Mouse (Mus musculus) frontal cortex, postnatal 25 days (tissue): ENCODE data around the gene Gast.
A peak's percentile ranks its signal among the peaks of the same experiment; 100 is the strongest.

Experiments
- DNase-seq, 2 experiments: peaks; one replicate each; pipeline ENCODE4 v3.0.0; 2022; ENCODE audit warnings: low spot score in 2 of 2

Gene Gast

DNA sequence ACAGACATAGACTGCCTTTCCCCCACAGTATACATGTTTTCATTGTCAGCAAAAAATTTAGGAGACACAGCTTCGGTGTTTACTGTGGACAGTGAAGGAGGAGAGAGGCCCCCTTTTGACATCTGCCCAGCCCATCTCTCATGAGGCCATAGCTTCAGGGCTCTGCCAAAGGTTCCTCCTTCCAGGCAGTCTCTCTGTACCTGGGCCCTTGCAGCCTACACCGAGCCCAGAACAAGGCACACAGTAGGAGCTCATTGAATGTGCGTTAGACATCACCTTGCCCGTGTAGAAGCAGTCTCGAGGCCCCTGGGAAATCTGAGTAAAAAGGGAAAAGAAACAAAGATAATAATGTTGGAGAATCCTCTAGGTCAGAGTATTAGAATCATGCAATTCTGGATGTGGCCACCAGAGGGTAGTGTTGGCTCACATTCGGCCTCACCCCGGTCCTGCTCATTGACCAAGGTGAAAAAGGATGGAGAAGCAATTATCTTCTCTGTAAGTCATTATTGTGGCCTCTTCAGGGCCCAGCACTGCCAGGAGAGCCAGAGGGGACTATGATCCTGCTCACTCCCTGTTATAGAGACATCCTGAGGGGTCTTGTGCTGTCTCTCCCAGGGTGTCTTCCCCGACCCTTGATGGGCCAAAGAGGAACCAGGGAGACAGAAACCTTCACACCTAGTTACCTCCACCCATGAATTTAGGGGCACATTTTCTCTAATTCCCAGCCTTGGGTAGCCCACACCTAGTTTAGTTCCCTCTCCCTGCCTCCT, 28.2 kb downstream of the Gast start:
- DNase-seq, result peak; percentile 69 to 71

DNA sequence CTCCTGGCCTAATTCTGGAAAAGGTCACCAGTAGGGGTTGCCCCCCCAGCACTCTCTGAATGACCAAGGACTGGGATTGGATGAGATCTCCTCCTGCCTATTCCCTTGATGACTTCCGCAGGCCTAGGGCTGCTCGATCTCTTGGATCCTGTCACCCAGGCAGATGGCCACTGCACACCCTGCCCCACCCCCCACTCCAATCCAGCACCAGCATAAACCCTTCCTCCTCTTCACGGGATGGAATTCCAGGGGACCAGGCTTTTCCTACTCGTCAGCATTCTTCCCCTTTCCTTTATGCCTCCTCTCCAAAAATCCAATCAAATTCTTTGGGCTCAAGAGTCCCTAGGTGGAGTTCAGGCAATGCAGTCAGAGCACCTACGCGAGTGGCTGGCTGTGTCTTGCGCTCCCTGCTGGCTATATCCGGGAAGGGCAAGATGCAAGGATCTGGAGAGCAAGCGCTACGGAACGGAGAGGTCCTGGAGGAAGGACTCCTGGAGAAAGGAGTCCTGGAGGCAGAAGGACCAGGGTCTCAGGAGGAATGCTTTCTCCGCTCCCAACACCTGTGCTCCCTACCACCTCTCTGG, 28.9 kb downstream of the Gast start:
- DNase-seq, result peak in 1 of 2 experiments; percentile 63

GRCm38 (mm10) chr11:100369145-100369544, 34.9 kb downstream of the Gast start:
- DNase-seq, result no peak

- no peak for DNase-seq
Observed at GRCm38 (mm10) chr11:100369822-100370221, 35.6 kb downstream of the Gast start.

- no peak for DNase-seq
Observed at GRCm38 (mm10) chr11:100371981-100372558, 37.9 kb downstream of the Gast start.

DNA sequence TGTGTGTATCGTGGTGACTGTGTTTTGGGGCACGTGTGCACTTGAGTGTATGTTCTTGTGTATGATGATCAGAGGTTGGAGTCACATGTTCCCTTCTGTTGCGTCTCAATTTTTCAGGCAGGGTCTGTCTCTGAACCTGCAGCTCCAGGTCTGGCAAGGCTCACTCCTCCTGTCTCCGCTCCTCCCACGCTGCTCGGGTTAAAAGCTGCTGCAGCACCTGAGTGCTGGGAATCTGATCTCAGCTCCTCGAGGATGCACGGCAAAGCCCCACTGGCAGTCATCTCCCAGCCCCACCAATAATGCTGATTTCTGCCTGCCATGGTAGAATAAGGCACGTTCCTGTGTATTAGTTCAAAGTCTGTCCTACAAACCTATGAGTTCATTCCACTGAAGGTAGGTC, 40.9 kb downstream of the Gast start:
- DNase-seq, result no peak

DNA sequence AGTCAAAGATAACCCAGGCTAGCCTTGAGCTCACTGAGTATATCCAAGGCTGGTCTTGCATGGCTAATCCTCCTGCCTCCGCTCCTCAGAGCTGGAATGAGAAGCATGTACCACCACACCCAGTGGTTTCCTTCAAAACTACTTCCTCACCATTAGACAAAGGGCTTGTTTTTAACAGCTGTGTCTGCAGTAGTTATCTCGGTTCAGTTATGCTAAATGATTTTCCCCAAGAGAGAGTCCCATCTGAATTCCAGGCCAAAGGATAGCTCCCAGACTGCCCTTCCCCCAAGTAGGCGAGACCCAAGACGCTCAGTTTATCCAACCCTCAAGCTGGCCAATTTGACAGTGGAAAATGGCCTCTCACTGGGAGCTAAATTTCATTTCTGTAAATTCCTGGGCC, 41.8 kb downstream of the Gast start:
- no peak for DNase-seq

- no peak for DNase-seq
Observed at GRCm38 (mm10) chr11:100376746-100377389, 42.7 kb downstream of the Gast start.

DNA sequence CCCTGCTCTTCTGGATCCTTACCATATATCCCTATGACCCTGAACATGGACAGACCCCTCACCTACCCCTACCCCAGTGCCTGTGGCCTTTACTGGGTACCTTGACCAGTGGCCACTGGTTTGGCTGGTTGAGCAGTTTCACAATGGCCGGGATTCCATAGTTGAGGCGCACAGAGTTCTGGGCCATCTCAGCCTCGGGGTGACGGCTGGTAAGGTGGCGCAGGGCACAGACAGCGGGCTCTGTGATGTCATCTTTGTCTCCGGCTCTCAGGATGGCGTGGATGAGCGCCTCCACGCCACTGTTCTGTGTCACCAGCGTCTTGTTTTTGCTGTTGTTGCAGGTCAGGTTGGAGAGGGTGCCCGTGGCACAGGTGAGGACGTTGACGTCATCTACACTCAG, 43.8 kb downstream of the Gast start:
- no peak for DNase-seq

- DNase-seq, result no peak
Observed at GRCm38 (mm10) chr11:100378446-100378845, 44.2 kb downstream of the Gast start.

DNA sequence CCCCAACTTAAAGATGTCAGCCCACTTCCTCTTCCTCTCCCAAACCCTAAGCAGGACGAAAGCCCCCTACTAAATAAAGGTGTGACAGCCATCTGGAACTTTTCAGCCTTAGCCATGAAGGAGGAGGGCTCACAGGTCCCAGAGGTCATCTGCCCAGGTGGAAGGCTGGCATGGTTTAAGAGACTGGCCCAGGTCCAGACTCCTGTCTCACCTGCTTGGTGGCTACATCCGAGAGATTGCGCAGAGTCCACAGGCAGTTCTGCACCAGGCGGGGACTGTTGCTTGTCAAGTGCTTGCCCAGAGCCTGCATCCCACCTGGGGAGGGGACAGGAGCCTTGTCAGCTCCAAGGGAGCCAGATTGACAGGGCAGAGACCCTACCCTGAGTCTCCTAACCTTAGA, 45.1 kb downstream of the Gast start:
- no peak for DNase-seq

DNA sequence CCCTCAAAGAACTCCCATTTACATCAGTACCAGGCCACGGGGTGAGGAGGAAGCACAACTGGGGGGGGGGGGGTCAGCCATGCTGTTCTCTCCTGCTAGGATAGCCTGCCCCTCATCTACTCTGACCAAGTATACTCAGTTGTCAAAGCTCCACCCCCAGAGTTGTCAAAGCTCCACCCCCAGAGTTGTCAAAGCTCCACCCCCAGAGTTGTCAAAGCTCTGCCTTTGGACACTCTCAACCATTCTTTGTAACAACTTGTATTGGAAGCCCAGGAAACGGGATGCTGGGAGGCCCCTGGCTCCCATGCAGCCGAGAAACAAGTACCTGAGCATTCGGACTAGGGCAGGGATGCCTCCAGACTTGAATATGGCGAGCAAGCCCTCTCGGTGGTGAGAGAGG, 48.5 kb downstream of the Gast start:
- DNase-seq, result no peak

GRCm38 (mm10) chr11:100385016-100385415, 50.8 kb downstream of the Gast start:
- DNase-seq, result no peak

GRCm38 (mm10) chr11:100386586-100386985, 52.4 kb downstream of the Gast start:
- no peak for DNase-seq
